Mouse (Mus musculus): ENCODE measurements around the gene Hnrnpa1. TPM values are rescaled to one million over a fixed set of nuclear protein-coding genes. Genes with fewer than 3 reads are reported as not detected.
"Not testable (repeated sequence)": the region's sequence is repeated elsewhere in the genome, so short reads cannot be mapped to it uniquely, and the experiment has no call there.

Hnrnpa1 gene
- total RNA-seq, 2 experiments from 2014 or later: 399 to 417 TPM

DNA sequence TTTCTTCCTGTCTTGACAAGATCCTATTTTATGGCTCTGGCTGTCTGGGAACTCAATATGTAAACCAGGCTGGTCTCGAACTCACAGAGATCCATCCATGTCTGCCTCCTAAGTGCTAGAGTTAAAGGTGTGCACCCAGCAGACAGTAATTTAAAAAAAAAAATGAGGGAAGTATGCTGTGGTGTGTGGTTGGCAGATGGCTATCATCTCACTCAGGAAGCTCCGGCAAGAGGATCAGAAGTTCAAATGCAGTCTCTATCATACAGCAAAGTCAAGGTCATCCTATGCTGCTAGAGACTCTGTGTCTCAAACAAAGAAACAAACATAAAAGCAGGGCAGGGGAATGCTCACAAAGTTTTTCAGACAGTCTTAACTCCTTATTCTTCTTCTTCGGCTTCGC, 28.7 kb downstream of the Hnrnpa1 start:
- DNase-seq (ENCODE audit: low spot score in 2 of 2): no peak

DNA sequence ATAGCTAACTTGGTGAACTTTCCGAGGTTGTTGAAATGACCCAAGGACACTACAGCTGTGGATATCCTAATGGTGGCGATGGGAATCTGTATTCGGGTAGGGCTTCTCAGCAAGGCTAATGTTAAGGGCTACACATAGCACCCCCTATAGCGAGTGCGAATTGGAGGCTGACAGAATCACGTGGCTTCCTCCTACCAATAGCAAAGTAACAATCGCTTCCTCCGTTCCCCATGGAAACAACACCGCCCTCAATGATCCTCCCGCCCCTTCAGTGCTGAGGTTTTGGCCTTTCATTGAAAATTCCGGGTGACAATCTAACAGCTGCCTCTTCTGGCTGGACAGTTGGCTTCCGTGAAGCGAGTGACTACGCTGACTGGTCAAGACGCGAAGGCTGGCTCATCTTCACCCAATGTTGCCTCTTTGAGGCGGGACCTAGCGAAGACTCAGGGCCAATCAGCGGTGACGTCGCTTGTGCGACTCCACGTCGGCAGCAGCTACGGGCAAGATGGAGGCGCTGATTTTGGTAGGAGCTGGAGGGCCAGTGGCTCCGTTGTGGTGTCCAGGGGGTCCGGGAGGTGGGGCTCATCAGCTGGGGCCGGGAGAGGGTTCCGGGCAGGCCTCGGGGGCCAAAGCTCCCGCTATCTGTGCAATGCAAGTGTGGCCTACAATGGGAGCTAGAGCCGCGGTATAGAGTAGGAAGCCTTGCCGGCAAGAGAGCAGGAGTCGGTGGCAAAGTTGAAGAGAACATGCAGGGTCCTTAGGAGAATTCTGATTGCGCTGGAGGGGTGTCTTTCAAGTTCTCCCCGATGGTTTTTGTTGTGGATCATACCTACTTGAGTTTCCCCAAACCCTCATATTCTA, 32.4 kb downstream of the Hnrnpa1 start, which contains the start of gene Copz1:
Gene Copz1, plus strand, starts transcription at position 296 of the 861 bp plus-strand sequence.
- DNase-seq (ENCODE audit: low spot score in 2 of 2): peak; percentile 92 to 95

DNA sequence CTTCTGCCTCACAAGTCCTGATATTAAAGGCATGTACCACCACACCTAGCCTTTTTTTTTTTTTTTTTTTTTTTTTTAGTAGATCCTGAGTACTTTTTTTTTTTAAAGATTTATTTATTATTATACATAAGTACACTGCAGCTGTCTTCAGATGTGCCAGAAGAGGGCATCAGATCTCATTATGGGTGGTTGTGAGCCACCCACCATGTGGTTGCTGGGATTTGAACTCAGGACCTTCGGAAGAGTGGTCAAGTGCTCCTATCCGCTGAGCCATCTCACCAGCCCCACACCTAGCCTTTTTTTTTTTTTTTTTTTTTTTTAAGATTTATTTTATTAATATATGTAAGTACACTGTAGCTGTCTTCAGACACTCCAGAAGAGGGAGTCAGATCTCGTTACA, 35.7 kb downstream of the Hnrnpa1 start:
- DNase-seq (ENCODE audit: low spot score in 2 of 2): not testable (repeated sequence)

DNA sequence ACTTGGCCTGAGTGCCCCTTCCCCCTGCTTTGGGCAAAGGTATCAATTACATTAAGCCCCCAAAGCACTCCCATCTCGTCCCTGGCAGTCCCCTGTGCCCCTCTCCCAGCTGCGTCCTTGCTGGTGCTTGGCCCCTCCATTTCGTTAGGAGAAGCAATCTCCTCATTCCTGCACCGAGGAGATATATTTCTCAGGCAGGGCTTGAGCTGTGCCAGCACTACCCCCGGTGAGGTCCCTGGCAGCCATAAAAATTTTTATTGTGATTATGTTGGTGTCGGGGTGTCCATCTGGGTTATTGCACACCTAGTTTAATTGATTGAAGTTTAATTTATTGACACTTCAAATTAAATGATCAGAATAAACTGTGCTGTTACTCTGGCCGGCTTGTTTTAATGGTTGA, 37.7 kb downstream of the Hnrnpa1 start:
- no peak for DNase-seq (ENCODE audit: low spot score in 2 of 2)

DNA sequence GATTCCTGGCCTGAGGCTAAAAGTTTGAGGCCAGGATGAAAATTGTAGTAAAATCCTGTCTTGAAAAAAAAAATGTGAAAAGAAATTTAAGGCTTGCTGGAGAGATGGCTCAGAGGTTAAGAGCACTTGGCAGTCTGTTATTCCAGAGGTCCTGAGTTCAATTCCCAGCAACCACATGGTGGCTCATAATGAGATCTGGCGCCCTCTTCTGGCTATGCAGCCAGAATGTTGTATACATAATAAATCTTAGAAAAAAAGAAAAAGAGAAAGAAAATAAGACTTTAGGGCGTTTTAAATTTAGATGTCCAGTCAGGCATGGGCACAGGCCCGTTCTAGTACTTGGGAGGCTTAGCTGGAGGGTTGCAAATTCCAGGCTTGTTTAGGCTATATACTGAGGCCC, 39.5 kb downstream of the Hnrnpa1 start:
- peak in 1 of 2 experiments; percentile 22 for DNase-seq (ENCODE audit: low spot score in 2 of 2)

DNA sequence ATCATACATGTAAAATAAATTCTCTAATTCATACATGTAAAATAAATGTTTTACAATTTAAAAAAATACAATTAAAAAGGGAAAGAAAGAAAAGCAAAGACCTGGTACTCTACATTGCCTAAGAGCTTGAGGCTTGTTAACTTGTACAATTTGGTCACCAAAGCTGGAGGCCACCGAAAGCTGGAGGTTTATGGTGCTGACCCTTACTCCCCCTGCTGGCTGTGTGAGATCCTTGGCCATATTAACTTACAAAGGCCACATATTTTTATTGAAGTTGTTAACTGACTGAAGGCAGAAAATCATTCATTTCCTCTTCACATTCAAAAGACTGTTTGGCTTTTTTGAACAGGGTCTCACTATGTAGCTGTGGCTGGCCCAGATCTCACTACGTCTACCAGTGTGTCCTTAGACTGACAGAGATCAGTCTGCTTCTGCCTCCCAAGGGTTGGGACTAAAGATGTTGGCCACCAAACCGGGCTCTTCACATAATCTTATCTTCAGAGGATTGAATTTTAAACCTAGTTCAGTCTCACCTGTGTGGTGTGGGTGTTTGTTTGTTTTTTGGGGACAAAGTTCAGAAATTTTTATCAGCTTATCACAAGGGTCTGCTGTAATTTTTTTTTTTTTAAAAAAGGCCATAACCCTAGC, 40.7 kb downstream of the Hnrnpa1 start:
- no peak for DNase-seq (ENCODE audit: low spot score in 2 of 2)

DNA sequence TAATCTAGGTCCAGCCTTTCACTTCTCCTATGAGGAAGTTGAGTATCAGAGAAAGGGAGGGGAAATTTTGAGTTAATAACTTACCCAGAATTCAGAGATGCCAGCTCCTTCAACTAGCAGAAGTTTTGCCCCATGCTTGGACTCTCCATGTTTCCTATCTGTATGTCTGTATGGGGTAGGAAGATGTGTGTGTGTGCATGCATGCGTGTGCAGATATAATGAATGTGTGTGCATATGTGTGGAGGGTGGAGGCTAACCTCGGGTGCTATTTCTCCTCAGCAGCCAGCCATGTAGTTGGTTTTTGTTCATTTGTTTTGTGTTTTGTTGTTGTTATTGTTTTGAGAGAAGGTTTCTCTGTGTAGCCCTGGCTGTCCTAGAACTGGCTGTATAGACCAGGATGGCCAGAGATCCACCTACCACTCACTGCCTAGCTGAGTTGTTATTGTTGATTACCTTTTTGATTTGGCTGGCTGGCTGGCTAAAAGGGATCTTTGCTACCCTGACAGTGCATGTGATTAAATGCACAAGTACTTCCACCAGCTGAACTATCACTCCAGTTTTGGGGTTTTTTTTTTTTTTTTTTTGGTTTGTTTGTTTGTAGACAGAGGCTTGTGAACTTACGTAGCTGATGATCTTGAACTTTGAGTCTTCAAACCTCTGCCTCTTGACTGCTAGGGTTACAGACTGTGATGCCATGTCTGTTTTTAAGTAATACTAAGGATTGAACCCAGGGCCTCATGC, 41.4 kb downstream of the Hnrnpa1 start:
- no peak for DNase-seq (ENCODE audit: low spot score in 2 of 2)

DNA sequence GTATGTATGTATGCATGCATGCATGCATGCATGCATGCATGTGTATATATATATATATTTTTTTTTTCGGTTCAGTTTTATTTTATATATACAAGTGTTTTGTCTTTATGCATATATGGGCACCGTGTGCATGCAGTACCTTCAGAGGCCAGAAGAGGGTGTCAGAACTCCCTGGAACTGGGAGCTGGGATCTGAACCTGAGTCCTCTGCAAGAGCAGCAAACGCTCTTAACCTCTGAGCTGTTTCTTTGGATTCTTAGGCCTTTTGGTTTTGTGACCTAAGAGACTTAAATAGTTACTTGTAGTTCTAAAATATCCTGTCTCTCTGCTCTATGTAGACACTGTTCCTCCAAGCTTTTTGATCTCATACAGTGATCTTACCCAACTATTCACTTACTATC, 43.8 kb downstream of the Hnrnpa1 start:
- DNase-seq (ENCODE audit: low spot score in 2 of 2): peak in 1 of 2 experiments; percentile 55

DNA sequence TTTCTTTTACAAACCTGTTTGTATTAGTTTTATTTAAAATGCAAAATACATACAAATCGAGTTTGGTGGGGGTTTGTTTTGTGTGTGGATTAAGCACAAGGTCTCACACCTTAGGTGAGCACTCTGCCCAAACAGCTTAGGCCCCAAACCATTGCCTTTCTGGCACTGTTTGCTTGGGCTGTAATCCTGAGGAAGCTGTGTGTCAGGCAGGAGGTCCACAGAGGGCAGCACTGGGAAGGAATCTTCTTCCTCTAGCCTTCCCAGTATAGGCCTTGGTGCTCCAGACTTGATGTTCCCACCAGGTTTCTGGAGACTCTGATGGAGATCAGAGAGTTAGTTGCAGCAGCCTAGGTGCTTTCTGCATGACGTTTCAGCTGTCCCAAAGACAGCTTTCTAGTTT, 44.4 kb downstream of the Hnrnpa1 start:
- DNase-seq (ENCODE audit: low spot score in 2 of 2): peak in 1 of 2 experiments; percentile 34

DNA sequence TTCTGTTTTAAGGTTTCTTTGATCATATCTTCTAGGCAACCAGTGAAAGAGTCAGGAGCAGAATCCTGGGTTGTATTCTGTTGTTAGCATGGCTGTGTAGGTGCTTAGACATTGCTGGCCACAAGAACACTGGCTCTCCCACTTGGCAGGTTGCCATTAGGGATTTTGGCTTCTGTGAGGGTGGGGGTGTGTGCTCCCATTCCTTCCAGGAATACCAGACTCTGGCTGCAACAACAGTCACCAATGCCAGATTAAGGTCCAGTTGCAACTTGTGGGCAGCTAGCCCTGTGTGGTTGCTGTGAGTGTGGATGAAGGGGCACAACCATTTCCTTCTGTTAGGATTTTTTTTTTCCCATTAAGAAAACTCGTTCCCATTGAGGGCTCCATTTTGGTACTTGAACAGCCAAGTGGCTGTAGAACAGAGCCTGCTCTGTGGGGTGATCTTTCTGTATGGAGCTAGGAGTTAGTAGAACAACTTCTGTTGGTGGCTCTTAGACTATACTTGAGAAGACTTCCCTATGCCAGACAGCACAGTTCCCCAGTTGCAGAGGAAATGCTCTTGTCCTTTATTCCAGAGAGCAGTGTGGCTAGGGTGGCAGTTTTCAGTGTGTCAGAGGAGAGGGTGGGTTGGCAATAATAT, 45.7 kb downstream of the Hnrnpa1 start:
- DNase-seq (ENCODE audit: low spot score in 2 of 2): peak; percentile 68 to 77

DNA sequence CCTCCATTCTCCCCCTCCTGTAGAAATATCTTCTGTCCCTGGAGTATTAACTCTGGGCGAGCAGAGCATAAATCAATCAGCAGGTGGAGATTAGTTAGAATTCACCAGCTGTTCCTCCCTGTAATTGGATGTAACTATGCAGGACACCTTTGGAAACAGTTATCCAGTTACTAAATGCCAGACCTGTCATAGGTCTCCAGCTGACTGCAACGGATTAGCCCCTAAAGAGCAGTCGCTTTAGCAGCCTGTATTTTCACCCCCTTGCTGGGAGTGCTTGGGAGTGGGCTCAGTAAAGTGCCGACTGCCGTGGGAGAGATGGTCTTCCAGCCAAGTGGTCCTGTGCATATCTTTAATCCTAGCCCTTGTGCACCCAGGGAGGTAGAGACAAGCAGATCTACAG, 49.4 kb downstream of the Hnrnpa1 start:
- DNase-seq (ENCODE audit: low spot score in 2 of 2): no peak

DNA sequence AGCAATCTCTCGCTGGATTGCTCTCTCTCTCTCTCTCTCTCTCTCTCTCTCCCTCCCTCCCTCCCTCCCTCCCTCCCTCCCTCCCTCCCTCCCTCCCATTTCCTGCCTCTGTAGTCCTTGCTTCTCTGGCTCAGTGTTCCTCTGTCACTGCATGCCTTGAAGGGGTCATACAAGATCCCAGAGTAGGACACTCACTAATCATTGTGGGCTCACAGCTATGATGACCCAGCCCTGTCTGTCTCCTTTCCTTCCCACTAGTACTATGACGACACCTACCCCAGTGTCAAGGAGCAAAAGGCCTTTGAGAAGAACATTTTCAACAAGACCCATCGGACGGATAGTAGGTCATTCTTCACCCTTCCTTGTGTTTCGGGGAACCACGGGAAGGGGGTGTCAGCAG, 50.2 kb downstream of the Hnrnpa1 start:
- DNase-seq (ENCODE audit: low spot score in 2 of 2): no peak

DNA sequence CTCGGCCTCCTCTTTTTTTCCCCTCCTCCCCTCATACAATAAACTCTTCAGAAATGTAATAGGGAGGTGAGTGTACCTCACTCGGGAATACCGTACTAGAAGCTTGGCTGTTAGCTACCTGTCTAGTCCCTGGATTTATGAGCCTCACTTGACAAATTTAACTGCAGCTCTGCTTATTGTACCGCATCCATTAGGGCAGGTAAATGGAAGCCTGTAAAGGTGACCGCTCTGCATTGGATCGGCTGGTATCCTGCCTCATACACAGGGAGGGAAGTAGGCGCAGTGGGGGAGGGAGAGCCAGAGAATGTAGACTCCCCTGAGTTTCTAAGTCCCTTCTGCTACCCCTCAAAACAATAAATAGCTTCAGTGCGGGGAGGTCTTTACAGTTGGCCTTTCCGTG, 50.6 kb downstream of the Hnrnpa1 start:
- DNase-seq (ENCODE audit: low spot score in 2 of 2): no peak

DNA sequence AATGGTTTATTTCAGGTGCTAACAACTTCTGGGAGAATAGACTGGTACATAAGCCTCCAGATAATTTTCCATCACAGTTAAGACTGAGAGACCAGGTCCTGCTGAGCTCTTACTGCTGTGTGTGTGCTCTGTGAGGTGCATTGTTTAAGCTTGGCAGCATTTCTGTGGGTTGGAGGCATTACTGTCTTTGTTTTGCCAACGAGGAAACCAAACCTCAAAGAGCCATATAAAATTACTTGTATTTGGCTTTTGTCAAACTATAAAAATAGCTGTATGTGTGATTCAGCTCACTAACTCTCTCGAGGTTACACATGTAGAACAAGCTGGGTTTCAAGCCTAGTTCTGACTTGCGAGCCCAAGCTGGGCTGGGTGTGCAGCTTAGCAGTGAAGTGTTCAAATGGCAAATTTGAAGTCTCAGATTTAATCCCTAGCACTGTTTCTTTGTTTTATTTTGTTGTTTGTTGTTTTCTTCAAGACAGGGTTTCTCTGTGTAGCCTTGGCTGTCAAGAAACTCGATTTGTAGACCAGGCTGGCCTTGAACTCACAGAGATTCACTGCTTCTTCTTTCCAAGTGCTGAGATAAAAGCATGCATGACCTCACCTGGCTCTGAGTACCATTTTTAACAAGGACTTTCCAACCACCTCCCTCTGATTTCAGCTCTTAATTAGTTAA, 52.6 kb downstream of the Hnrnpa1 start:
- DNase-seq (ENCODE audit: low spot score in 2 of 2): no peak

DNA sequence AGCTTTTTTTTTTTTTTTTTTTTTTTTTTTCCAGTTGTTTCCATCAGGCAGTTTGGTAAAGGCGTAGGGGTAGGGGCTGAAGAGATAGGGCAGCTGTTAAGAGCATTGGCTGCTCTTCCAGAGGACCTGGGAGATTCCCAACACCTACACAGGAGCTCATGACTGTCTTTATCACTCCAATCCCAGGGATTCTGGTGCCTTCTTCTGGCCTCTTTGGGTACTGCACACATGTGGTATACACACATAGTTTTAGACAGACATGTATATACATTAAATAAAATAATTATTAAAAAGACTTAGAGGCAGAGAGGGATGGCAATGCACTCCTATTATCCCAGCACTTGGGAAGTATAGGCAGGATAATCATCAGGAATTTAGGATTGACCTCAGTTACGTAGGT, 53.1 kb downstream of the Hnrnpa1 start:
- no peak for DNase-seq (ENCODE audit: low spot score in 2 of 2)

DNA sequence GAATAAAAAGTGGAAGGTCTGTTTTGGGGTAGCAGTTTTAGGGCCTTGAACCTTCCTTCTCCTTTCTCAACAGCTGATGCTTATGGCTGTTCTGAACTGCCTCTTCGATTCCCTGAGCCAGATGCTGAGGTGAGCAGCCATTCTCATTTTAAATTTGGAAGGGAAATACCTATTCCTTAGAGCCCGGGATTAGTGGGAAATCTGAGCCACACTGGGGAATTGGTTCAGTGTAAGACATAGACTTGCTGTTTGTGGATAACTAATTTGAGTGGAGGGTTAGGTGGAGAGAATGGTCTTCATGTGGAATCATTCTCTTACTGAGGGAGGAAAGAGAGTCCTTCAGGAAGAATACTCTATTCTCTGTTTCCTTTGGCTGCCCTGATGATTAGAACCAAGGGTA, 54.4 kb downstream of the Hnrnpa1 start:
- DNase-seq (ENCODE audit: low spot score in 2 of 2): no peak

DNA sequence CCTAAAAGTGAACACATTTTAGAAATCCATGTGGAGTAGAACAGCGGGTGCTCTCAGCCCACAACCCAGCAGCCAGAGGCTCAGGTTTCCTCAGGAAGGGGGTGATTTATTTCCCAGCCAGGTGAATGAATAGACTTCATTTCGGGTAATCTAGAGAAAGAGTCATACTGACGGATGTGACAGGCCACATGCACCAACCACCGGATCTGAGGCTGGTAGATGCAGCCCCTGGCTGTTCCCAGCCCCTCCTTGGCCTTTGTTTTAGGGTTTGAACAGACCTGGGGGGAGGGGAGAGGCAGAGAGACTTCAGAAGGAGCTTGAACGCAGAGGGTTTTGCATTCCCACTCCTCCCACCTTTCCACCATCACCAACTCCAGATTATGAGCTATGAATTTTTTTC, 55.6 kb downstream of the Hnrnpa1 start:
- DNase-seq (ENCODE audit: low spot score in 2 of 2): no peak
